Mouse (Mus musculus): ENCODE data around the gene Rbm20. TPM values are rescaled to one million over a fixed set of nuclear protein-coding genes. Genes with fewer than 3 reads are reported as not detected.

Gene Rbm20
- total and polyA plus RNA-seq, 3 experiments, result 0.36 to 2.6 (median 2.3) TPM

- no peak for TF ChIP-seq GATA2 (IDR thresholded peaks at IDR 0.05; ENCODE audit: borderline replicate concordance, low read depth, low read length)
- TF ChIP-seq TAL1 (conservative IDR thresholded peaks at IDR 0.05; ENCODE audit: low read depth, low read length), result no peak
- TF ChIP-seq GATA1 (IDR thresholded peaks at IDR 0.05; ENCODE audit: borderline replicate concordance, low read length), result no peak
- no peak for TF ChIP-seq CTCF (IDR thresholded peaks at IDR 0.05; ENCODE audit: low read depth, low read length)
- TF ChIP-seq POLR2AphosphoS5 (IDR thresholded peaks at IDR 0.05; ENCODE audit: insufficient replicate concordance, low read depth, low read length), result no peak
- Histone ChIP-seq H3K27me3 (ENCODE audit: insufficient read depth, low read length) (peaks cover 9% of the 10 kb centered on the region), H3K4me3 (ENCODE audit: low read depth, low read length) (no peak overlapping the region), H3K9me3 (replicated peaks) (peaks cover 18% of the 10 kb centered on the region), H3K36me3 (replicated peaks) (no peaks in the 10 kb centered on the region), H3K4me1 (ENCODE audit: insufficient read depth, low read depth, low read length) (peaks cover 10% of the 10 kb centered on the region)
- ATAC-seq (ENCODE audit: extremely low read depth, insufficient number of reproducible peaks, low FRiP score, poor library complexity, severe bottlenecking), result no peak
- no peak for DNase-seq (ENCODE audit: low spot score)
Observed at GRCm38 (mm10) chr19:53760125-53761101, 83.3 kb downstream of the Rbm20 start.

GRCm38 (mm10) chr19:53762749-53763438, 85.8 kb downstream of the Rbm20 start:
- no peak for ATAC-seq (ENCODE audit: extremely low read depth, insufficient number of reproducible peaks, low FRiP score, poor library complexity, severe bottlenecking)
- 0 out of 2 replicates have a peak, but pooled peaks have one; percentile 16 for TF ChIP-seq CTCF (IDR thresholded peaks at IDR 0.05; ENCODE audit: low read depth, low read length)
- no peak for TF ChIP-seq GATA2 (IDR thresholded peaks at IDR 0.05; ENCODE audit: borderline replicate concordance, low read depth, low read length)
- TF ChIP-seq GATA1 (IDR thresholded peaks at IDR 0.05; ENCODE audit: borderline replicate concordance, low read length), result no peak
- peaks cover 5% of the 10 kb centered on the region; the same call in 1 of the 2 replicates for H3K27me3 ChIP-seq (ENCODE audit: insufficient read depth, low read length)
- no peak overlapping the region for H3K4me3 ChIP-seq (ENCODE audit: low read depth, low read length)
- no peaks in the 10 kb centered on the region for H3K36me3 ChIP-seq (replicated peaks)
- H3K4me1 ChIP-seq (ENCODE audit: insufficient read depth, low read depth, low read length), result peaks cover 10% of the 10 kb centered on the region
- peak; percentile 69 for DNase-seq (ENCODE audit: low spot score)
- peaks cover 15% of the 10 kb centered on the region for H3K9me3 ChIP-seq (replicated peaks)

GRCm38 (mm10) chr19:53764688-53765478, 87.8 kb downstream of the Rbm20 start:
- no peaks in the 10 kb centered on the region for H3K36me3 ChIP-seq (replicated peaks)
- no peak overlapping the region for H3K4me3 ChIP-seq (ENCODE audit: low read depth, low read length)
- no peak for TF ChIP-seq TAL1 (conservative IDR thresholded peaks at IDR 0.05; ENCODE audit: low read depth, low read length)
- no peak for TF ChIP-seq CTCF (IDR thresholded peaks at IDR 0.05; ENCODE audit: low read depth, low read length)
- no peak for TF ChIP-seq POLR2AphosphoS5 (IDR thresholded peaks at IDR 0.05; ENCODE audit: insufficient replicate concordance, low read depth, low read length)
- TF ChIP-seq GATA1 (IDR thresholded peaks at IDR 0.05; ENCODE audit: borderline replicate concordance, low read length), result no peak
- TF ChIP-seq GATA2 (IDR thresholded peaks at IDR 0.05; ENCODE audit: borderline replicate concordance, low read depth, low read length), result no peak
- no peak for ATAC-seq (ENCODE audit: extremely low read depth, insufficient number of reproducible peaks, low FRiP score, poor library complexity, severe bottlenecking)
- DNase-seq (ENCODE audit: low spot score), result no peak
- H3K4me1 ChIP-seq (ENCODE audit: insufficient read depth, low read depth, low read length), result peaks cover 20% of the 10 kb centered on the region
- H3K9me3 ChIP-seq (replicated peaks), result peaks cover 15% of the 10 kb centered on the region
- H3K27me3 ChIP-seq (ENCODE audit: insufficient read depth, low read length), result peaks cover 5% of the 10 kb centered on the region; the same call in 1 of the 2 replicates

GRCm38 (mm10) chr19:53768478-53768877, 91.4 kb downstream of the Rbm20 start:
- peaks cover 46% of the 10 kb centered on the region for H3K4me1 ChIP-seq (ENCODE audit: insufficient read depth, low read depth, low read length)
- H3K9me3 ChIP-seq (replicated peaks), result peaks cover 15% of the 10 kb centered on the region
- H3K36me3 ChIP-seq (replicated peaks), result no peaks in the 10 kb centered on the region
- ATAC-seq (ENCODE audit: extremely low read depth, insufficient number of reproducible peaks, low FRiP score, poor library complexity, severe bottlenecking) (peak; percentile 15; the same call in 1 of the 2 replicates), DNase-seq (ENCODE audit: low spot score) (peak; percentile 58)
- H3K4me3 ChIP-seq (ENCODE audit: low read depth, low read length), result no peak overlapping the region
- peaks cover 5% of the 10 kb centered on the region; the same call in 1 of the 2 replicates for H3K27me3 ChIP-seq (ENCODE audit: insufficient read depth, low read length)
- TF ChIP-seq POLR2AphosphoS5 (IDR thresholded peaks at IDR 0.05; ENCODE audit: insufficient replicate concordance, low read depth, low read length) (no peak), TAL1 (conservative IDR thresholded peaks at IDR 0.05; ENCODE audit: low read depth, low read length) (no peak)

GRCm38 (mm10) chr19:53773937-53774640, 97.0 kb downstream of the Rbm20 start:
- Histone ChIP-seq H3K4me3 (ENCODE audit: low read depth, low read length) (peak overlapping the region; percentile 46; the same call in 1 of the 2 replicates), H3K9me3 (replicated peaks) (no peaks in the 10 kb centered on the region; the same call in 1 of the 2 replicates), H3K4me1 (ENCODE audit: insufficient read depth, low read depth, low read length) (peaks cover 59% of the 10 kb centered on the region), H3K27me3 (ENCODE audit: insufficient read depth, low read length) (no peaks in the 10 kb centered on the region), H3K36me3 (replicated peaks) (no peaks in the 10 kb centered on the region)
- ATAC-seq (ENCODE audit: extremely low read depth, insufficient number of reproducible peaks, low FRiP score, poor library complexity, severe bottlenecking) (peak; percentile 88), DNase-seq (ENCODE audit: low spot score) (peak; percentile 52)
- TF ChIP-seq GATA2 (IDR thresholded peaks at IDR 0.05; ENCODE audit: borderline replicate concordance, low read depth, low read length) (no peak), POLR2AphosphoS5 (IDR thresholded peaks at IDR 0.05; ENCODE audit: insufficient replicate concordance, low read depth, low read length) (no peak), TAL1 (conservative IDR thresholded peaks at IDR 0.05; ENCODE audit: low read depth, low read length) (peak; percentile 67), CTCF (IDR thresholded peaks at IDR 0.05; ENCODE audit: low read depth, low read length) (no peak)

Data from G1E (cell line).